Mouse (Mus musculus) stomach, embryonic 15.5 days (tissue): ENCODE results near the gene Camsap1. TPM values are rescaled to one million over a fixed set of nuclear protein-coding genes. Genes with fewer than 3 reads are reported as not detected.

ENCODE experiments used
- ATAC-seq: fragments of 200-750 bp; cut with Nextera tagmentation; 2 replicates; pipeline ENCODE4 v1.8.0; 2017; ENCODE audit warnings: low read depth, moderate number of reproducible peaks, moderate TSS enrichment; ENCODE audit not compliant: insufficient read depth, low FRiP score
- H3K27ac ChIP-seq: fragments of 300-500 bp; sonication (generic); 2 replicates; pipeline ENCODE4 v1.5.1; 2015; ENCODE audit warnings: mild to moderate bottlenecking, inconsistent platforms
- H3K27me3 ChIP-seq: fragments of 300-500 bp; sonication (generic); replicated peaks from 2 replicates; pipeline ENCODE4 v1.6.1; 2015; ENCODE audit warnings: inconsistent platforms
- H3K36me3 ChIP-seq: fragments of 300-500 bp; sonication (generic); 2 replicates; pipeline ENCODE4 v1.6.1; 2015; ENCODE audit warnings: inconsistent platforms
- H3K4me1 ChIP-seq: fragments of 300-500 bp; sonication (generic); 2 replicates; pipeline ENCODE4 v1.6.1; 2015; ENCODE audit warnings: inconsistent platforms
- H3K4me2 ChIP-seq: fragments of 300-500 bp; sonication (generic); 2 replicates; pipeline ENCODE4 v1.6.1; 2015; ENCODE audit warnings: mild to moderate bottlenecking, inconsistent platforms
- H3K4me3 ChIP-seq: fragments of 300-500 bp; sonication (generic); replicated peaks from 2 replicates; pipeline ENCODE4 v1.5.1; 2015; ENCODE audit warnings: inconsistent platforms
- H3K9ac ChIP-seq: fragments of 300-500 bp; sonication (generic); 2 replicates; pipeline ENCODE4 v1.6.1; 2015; ENCODE audit warnings: inconsistent platforms
- H3K9me3 ChIP-seq: fragments of 300-500 bp; sonication (generic); 2 replicates; pipeline ENCODE4 v1.6.1; 2016; ENCODE audit warnings: inconsistent platforms
- WGBS: fragments of 180-500 bp; shearing (Covaris S2); methylation state at CpG from one replicate; pipeline ENCODE4 v1.1.7; 2015; 5-methylcytosine and 5-hydroxymethylcytosine counted together
- polyA plus RNA-seq: library from polyadenylated mRNA; unstranded; fragments of >200 nt; fragmentation: Nextera tagmentation; extraction: Ambion mirVana; gene quantifications from 2 replicates; pipeline ENCODE4 v1.2.1, GENCODE M21; 2015

The Camsap1 gene
- polyA plus RNA-seq, 1 experiment from 2014 or later, result 19.0 TPM

GRCm38 (mm10) chr2:25975141-25975770 is 7.8 kb downstream of the Camsap1 start:
- H3K9ac ChIP-seq, result no peak overlapping the region
- H3K4me1 ChIP-seq, result peaks cover 11% of the 10 kb centered on the region; the same call in 1 of the 2 replicates
- 82% methylated on average over 4 of the region's 4 CpGs for WGBS
- H3K4me2 ChIP-seq, result no peak overlapping the region
- no peak overlapping the region for H3K4me3 ChIP-seq
- H3K27ac ChIP-seq, result no peak overlapping the region
- no peaks in the 10 kb centered on the region for H3K27me3 ChIP-seq
- H3K9me3 ChIP-seq, result no peaks in the 10 kb centered on the region
- ATAC-seq, result no peak
- no peaks in the 10 kb centered on the region for H3K36me3 ChIP-seq

GRCm38 (mm10) chr2:25970426-25970825 is 12.7 kb downstream of the Camsap1 start:
- Histone ChIP-seq H3K9me3 (no peaks in the 10 kb centered on the region), H3K36me3 (peaks cover 12% of the 10 kb centered on the region; the same call in 1 of the 2 replicates), H3K4me2 (no peak overlapping the region), H3K4me1 (no peaks in the 10 kb centered on the region; the same call in 1 of the 2 replicates), H3K4me3 (no peak overlapping the region), H3K27me3 (no peaks in the 10 kb centered on the region), H3K9ac (no peak overlapping the region), H3K27ac (no peak overlapping the region)
- 50% methylated on average over 2 of the region's 2 CpGs for WGBS
- no peak for ATAC-seq

DNA sequence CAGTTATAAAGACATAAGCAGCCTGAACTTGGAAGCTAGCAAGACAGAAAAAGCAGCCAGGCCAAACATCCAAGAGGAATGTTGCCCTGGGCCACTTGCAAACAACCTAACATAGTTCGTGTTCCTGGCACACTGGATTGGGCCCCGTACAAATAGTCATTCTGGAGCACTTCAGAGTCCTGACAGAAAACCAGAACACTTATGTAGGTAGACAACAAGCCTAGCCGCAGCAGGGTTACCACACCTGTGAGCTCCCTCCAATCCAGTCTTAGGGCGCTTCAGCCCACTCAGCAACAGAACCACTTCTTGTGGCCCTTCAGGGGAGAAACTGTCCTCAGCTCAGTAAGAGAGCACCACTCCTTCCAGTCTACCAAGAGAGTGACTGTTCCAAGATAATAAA is 13.8 kb downstream of the Camsap1 start:
- Histone ChIP-seq H3K9me3 (no peaks in the 10 kb centered on the region), H3K36me3 (peaks cover 20% of the 10 kb centered on the region), H3K9ac (no peak overlapping the region), H3K4me3 (no peak overlapping the region), H3K27ac (no peak overlapping the region), H3K27me3 (no peaks in the 10 kb centered on the region), H3K4me1 (no peaks in the 10 kb centered on the region; the same call in 1 of the 2 replicates), H3K4me2 (no peak overlapping the region)
- ATAC-seq, result no peak
- 82% methylated on average over 4 of the region's 4 CpGs for WGBS

GRCm38 (mm10) chr2:25949291-25949690 is 33.8 kb downstream of the Camsap1 start:
- Histone ChIP-seq H3K27me3 (no peaks in the 10 kb centered on the region), H3K9me3 (no peaks in the 10 kb centered on the region), H3K4me3 (no peak overlapping the region), H3K9ac (no peak overlapping the region), H3K4me1 (no peaks in the 10 kb centered on the region), H3K4me2 (no peak overlapping the region), H3K27ac (no peak overlapping the region), H3K36me3 (peaks cover 30% of the 10 kb centered on the region)
- WGBS, result 93% methylated on average over 3 of the region's 3 CpGs
- no peak for ATAC-seq

- Histone ChIP-seq H3K4me1 (no peaks in the 10 kb centered on the region), H3K27me3 (no peaks in the 10 kb centered on the region), H3K27ac (no peak overlapping the region), H3K4me3 (no peak overlapping the region), H3K9ac (no peak overlapping the region), H3K4me2 (no peak overlapping the region), H3K9me3 (no peaks in the 10 kb centered on the region), H3K36me3 (peaks cover 35% of the 10 kb centered on the region)
- WGBS, result 72% methylated on average over 3 of the region's 3 CpGs
- no peak for ATAC-seq
These were observed 35.1 kb downstream of the Camsap1 start for GRCm38 (mm10) chr2:25947950-25948349.

DNA sequence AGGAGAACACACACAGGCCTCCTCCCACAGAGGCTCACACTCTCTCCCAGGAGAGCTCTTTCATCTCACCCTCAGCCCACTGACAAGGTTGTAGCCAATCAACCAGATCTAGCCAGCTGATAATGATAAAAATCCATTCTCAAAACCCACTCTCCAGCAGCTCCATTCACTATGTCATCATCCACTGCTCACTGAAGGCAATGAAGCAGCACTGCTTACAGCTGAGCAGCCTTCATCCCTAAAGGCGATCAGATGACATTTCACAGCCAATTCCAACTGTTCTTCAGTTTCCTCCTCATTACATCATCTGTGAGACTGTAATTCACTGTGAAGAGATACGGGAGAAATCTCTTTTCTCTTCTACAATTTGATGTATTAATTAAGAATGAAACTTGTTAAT is 39.3 kb downstream of the Camsap1 start:
- Histone ChIP-seq H3K4me2 (no peak overlapping the region), H3K4me3 (no peak overlapping the region), H3K9ac (no peak overlapping the region), H3K36me3 (peaks cover 30% of the 10 kb centered on the region), H3K27me3 (no peaks in the 10 kb centered on the region), H3K4me1 (no peaks in the 10 kb centered on the region), H3K27ac (no peak overlapping the region), H3K9me3 (no peaks in the 10 kb centered on the region)
- no peak for ATAC-seq
- 86% methylated on average over 2 of the region's 2 CpGs for WGBS

DNA sequence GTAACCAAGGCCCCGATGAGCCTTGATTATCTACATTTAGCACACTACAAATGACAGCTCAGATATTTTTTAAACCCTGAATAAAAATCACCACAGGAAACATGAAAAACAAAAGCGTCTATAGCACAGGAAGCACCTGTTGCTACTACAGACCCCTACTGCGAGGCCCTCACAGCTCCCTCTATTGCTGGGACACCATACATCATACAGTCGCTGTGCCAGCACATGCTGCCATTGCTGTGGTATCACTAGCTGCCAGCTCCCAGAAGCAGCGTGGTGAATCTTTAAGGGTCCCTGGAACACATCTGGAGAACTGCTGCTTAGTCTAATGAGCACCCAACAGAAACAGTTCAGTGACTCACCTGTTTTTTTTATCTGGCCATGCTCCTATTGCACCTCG is 42.6 kb downstream of the Camsap1 start:
- peaks cover 50% of the 10 kb centered on the region for H3K36me3 ChIP-seq
- H3K9ac ChIP-seq, result no peak overlapping the region
- ATAC-seq, result no peak
- no peak overlapping the region for H3K27ac ChIP-seq
- no peak overlapping the region for H3K4me3 ChIP-seq
- WGBS, result 77% methylated on average over 6 of the region's 6 CpGs
- no peaks in the 10 kb centered on the region for H3K27me3 ChIP-seq
- H3K4me1 ChIP-seq, result no peaks in the 10 kb centered on the region
- H3K9me3 ChIP-seq, result no peaks in the 10 kb centered on the region
- no peak overlapping the region for H3K4me2 ChIP-seq

- Histone ChIP-seq H3K27me3 (no peaks in the 10 kb centered on the region), H3K27ac (no peak overlapping the region), H3K4me2 (no peak overlapping the region), H3K4me1 (no peaks in the 10 kb centered on the region), H3K9ac (no peak overlapping the region), H3K9me3 (no peaks in the 10 kb centered on the region), H3K4me3 (no peak overlapping the region), H3K36me3 (peaks cover 69% of the 10 kb centered on the region)
- ATAC-seq, result no peak
- WGBS, result 77% methylated on average over 6 of the region's 6 CpGs
These were observed 51.7 kb downstream of the Camsap1 start for GRCm38 (mm10) chr2:25931249-25931859.

GRCm38 (mm10) chr2:25927821-25928220 is 55.3 kb downstream of the Camsap1 start:
- ATAC-seq, result no peak
- H3K4me3 ChIP-seq, result no peak overlapping the region
- 93% methylated on average over 7 of the region's 7 CpGs for WGBS
- no peaks in the 10 kb centered on the region for H3K4me1 ChIP-seq
- no peaks in the 10 kb centered on the region for H3K27me3 ChIP-seq
- peaks cover 37% of the 10 kb centered on the region for H3K36me3 ChIP-seq
- H3K4me2 ChIP-seq, result no peak overlapping the region
- no peak overlapping the region for H3K9ac ChIP-seq
- H3K27ac ChIP-seq, result no peak overlapping the region
- no peaks in the 10 kb centered on the region for H3K9me3 ChIP-seq

DNA sequence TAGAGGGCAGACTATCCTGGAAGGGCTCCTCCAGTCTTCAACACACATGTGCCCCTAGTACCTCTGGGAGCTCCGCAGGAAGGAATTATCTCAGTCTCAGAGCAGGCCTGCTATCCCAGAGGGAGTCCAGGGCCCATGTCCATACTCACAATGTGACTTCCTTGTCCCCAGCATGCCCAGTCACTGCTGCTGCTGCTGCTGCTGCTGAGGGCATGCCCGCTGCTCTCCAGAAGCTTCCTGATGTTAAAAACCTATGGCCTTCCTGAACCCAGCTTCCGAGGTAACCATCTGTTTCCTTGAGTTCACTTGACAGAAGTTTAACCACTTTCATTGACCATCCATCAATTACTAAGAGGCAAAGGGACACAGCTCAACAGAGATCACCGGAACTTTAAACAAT is 58.1 kb downstream of the Camsap1 start:
- H3K4me2 ChIP-seq, result no peak overlapping the region
- WGBS, result 73% methylated on average over 4 of the region's 4 CpGs
- H3K9ac ChIP-seq, result no peak overlapping the region
- ATAC-seq, result no peak
- no peak overlapping the region for H3K27ac ChIP-seq
- H3K9me3 ChIP-seq, result no peaks in the 10 kb centered on the region
- H3K27me3 ChIP-seq, result no peaks in the 10 kb centered on the region
- no peaks in the 10 kb centered on the region for H3K4me1 ChIP-seq
- no peak overlapping the region for H3K4me3 ChIP-seq
- H3K36me3 ChIP-seq, result peaks cover 19% of the 10 kb centered on the region; the same call in 1 of the 2 replicates

- Histone ChIP-seq H3K9ac (no peak overlapping the region), H3K4me1 (no peaks in the 10 kb centered on the region), H3K4me3 (no peak overlapping the region), H3K4me2 (no peak overlapping the region), H3K27me3 (no peaks in the 10 kb centered on the region), H3K9me3 (no peaks in the 10 kb centered on the region), H3K36me3 (peaks cover 13% of the 10 kb centered on the region; the same call in 1 of the 2 replicates), H3K27ac (no peak overlapping the region)
- WGBS, result 68% methylated on average over 2 of the region's 2 CpGs
- peak; percentile 70 for ATAC-seq
These were observed 59.3 kb downstream of the Camsap1 start for GRCm38 (mm10) chr2:25923799-25924198.

DNA sequence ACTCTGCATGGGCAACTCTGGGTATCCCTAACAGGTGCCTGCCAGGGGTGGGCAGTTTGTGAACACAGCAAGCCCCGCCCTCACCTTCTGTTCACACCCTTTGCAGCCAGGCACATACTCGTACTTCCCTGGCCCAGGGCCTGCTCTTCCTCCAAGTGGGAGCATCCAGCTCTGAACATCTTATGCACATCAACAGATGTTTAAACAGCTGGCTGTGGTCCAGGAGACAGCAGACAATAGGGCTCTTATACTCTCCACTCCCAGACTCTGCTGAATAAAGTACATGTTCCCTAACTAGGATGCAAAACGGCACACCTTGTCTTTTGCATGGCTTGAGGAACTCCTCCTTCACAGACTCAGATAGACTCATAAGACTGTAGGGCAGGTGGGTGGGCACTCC is 63.1 kb downstream of the Camsap1 start:
- H3K27me3 ChIP-seq, result no peaks in the 10 kb centered on the region
- H3K36me3 ChIP-seq, result no peaks in the 10 kb centered on the region
- no peak overlapping the region for H3K4me3 ChIP-seq
- no peaks in the 10 kb centered on the region for H3K9me3 ChIP-seq
- no peaks in the 10 kb centered on the region for H3K4me1 ChIP-seq
- H3K9ac ChIP-seq, result no peak overlapping the region
- no peak overlapping the region for H3K27ac ChIP-seq
- 48% methylated on average over 3 of the region's 3 CpGs for WGBS
- peak; percentile 37; the same call in 1 of the 2 replicates for ATAC-seq
- H3K4me2 ChIP-seq, result no peak overlapping the region
